Mouse (Mus musculus): ENCODE data around the gene Brd7.

The Brd7 gene

GRCm38 (mm10) chr8:88284738-88285137, 77.3 kb downstream of the Brd7 start:
- DNase-seq (ENCODE audit: low spot score in 2 of 2): no peak

- DNase-seq (ENCODE audit: low spot score in 2 of 2): no peak
Observed at GRCm38 (mm10) chr8:88283243-88284115, 78.5 kb downstream of the Brd7 start.

- no peak for DNase-seq (ENCODE audit: low spot score in 2 of 2)
Observed at GRCm38 (mm10) chr8:88282684-88283083, 79.3 kb downstream of the Brd7 start.

Measured in frontal cortex, postnatal 14 days (tissue).